Mouse (Mus musculus) spleen, adult 2 months (tissue): ENCODE data around the gene Ric1.

Source experiments
- CTCF ChIP-seq: fragments of 200-500 bp; IDR thresholded peaks from 2 replicates; pipeline ENCODE4 v1.5.1; 2011; ENCODE audit warnings: mild to moderate bottlenecking, inconsistent platforms; ENCODE audit not compliant: insufficient read depth, insufficient read length, insufficient replicate concordance; ENCODE audit errors: extremely low read depth
- POLR2A ChIP-seq: fragments of 200-500 bp; IDR thresholded peaks from 2 replicates; pipeline ENCODE4 v1.6.1; 2011; ENCODE audit warnings: low read depth, low read length, inconsistent platforms

DNA sequence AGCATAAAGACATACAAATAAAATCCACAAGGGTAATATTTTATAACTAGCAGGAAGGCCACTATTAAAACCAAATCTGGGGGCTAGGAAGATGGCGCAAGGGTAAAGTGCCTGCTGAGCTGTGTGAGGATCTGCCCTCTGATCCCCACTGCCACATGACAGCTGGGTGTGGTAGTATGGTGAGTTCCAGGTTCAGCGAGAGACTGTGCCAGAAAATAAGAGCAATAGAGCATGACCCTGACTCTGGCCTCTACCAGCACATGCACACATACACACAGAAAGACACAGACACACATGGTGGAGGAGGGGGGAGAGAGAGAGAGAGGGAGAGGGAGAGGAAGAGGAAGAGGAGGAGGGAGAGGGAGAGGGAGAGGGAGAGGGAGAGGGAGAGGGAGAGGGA lies 10.3 kb upstream of the Ric1 start:
- TF ChIP-seq POLR2A: no peak
- no peak for TF ChIP-seq CTCF
